Mouse (Mus musculus) brain, embryonic 18.5 days (tissue): Measurements from ENCODE around the gene Ccnd3.

Experiments used
- DNase-seq: peaks from one replicate; pipeline ENCODE4 v3.0.0-alpha.2; 2012; ENCODE audit warnings: low read depth, low spot score

Ccnd3 gene

DNA sequence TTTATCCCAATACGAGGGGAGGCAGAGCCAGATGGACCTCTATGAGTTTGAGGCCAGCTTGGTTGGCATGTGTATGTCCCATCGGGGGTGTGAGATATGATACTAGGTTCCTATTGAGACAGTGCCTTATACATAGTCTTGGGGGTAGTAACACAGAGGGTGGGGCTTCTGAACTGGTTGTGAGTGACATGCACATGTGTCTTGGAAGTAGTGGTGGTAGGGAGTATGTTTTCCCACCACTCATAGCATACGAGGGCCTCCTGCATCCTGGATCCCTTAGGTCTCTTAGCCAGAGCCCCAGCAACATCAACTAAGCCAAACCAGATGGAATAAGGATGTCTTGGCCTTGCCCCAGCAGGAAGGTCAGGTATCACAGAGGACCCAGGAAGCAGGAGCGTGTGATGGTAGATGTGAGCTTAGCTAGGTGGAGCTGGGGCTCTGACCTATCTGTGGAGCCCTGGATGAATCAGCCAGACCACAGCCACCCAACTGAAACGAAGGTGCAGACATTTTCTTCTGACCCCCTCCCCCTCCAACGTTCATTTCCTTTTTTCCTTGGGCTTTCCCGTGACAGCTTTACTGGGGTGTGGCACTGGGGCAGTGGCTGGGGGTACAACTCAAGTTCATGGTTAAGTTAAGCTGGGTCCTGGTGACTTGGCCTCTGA lies 10.5 kb downstream of the Ccnd3 start:
- DNase-seq: no peak

DNA sequence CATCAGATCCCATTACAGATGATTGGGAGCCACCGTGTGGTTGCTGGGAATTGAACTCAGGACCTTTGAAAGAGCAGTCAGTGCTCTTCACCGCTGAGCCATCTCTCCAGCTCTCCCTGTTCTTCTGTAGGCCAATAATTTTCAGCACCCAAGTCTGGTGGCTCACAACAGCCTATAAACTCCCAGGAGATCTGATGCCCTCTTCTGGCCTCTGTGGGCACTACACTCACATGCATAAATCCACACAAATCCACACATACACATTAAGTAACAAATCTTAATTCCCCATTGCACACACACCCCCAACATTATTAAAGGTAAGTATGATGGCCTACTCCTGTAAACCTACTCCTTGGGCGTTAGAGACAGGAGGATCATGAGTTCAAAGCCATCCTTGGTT lies 11.4 kb downstream of the Ccnd3 start:
- no peak for DNase-seq

DNA sequence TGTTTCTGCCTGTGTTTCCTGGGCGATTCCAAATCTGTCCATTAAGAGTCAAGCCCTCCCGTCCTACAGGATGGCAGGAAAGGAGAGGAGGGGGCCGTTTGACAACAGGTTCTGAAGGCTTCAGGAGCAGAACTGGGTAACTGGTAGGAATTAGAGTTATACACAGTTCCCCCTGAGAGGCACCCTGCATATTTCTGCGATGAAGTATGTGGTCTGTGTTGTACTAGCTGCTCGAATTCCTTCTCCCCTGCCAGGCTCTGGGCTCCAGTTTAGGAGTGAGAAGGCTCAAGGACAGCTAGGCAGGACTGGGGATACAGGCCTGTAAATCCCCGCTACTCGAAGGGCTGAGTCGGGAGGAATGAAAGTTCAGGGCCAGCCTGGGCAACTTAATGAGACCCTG lies 13.4 kb downstream of the Ccnd3 start:
- no peak for DNase-seq

DNA sequence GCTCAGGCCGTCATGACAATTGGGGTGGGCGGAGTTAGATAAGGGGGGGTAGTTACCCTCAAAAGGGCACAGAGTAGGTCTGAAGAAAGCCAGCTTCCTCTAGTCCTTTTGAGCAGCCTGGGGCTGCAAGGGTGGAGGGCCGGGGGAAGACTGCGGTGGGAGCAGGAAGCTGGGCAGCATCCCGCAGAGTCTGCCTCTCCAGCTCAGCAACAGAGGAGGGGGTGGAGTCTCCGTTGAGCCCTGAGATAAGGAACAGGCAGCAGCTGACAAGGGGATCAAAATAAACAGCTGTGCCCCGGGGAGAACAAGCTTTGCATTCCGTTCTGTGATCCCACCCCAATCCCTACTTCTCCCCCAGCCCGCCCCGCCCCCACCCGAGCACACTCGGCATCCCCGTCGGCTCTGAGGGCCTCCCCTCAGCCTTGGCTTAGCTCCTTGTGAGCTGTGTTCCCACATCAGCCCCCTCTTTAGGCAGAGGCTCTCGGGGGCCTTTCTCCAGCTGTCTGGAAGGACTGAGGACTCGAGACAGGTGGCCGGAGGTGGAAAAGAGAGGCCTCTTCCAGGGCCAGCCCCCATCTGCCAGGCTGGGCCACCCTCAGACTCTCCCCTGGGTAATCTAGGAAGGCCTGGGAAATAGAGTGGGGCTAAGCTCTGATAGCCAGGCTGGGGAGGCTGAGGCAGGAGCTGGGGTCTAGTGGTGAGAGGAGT lies 16.9 kb downstream of the Ccnd3 start:
- no peak for DNase-seq

DNA sequence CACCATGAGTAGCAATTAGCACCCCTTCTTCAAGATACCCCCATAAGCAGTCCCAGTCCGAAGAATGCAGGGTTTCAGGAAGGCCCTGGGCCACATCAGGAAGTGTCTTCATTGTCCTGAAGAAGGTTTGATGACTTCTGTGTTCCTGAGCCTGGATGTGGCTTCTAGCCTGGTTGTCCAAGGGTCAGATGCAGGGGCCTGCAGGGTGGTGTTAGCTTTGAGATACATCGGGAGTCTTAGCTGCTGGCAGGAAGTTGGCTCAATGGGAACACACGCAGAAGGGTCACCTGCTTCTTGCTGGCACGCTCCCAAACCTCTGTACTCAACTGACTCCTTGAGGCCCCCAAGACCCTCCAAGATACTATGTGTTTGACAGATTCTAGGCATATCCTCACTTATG lies 17.7 kb downstream of the Ccnd3 start:
- no peak for DNase-seq

DNA sequence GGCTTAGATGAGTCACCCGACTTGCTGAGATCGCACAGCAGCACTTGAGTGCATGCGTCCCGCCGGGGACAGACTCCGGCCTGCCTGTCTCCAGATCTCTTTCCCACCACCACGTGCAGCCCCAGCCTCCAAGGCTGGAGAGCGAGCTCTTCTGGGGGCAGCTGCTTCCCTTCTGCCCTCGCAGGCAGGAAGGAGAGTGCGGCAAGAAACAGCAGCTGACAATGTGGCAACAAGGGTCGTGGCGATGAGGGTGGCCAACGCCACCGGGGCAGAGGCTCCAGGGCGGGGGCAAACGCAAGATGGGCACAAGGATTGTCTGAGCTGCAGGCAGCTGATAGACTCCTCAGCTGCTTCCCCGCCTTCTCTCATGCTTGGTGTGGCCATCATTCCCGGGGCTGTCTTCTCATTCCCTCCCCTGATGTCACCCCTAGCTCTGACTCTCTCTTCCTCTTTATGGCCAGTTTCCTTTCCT lies 18.4 kb downstream of the Ccnd3 start:
- no peak for DNase-seq

DNA sequence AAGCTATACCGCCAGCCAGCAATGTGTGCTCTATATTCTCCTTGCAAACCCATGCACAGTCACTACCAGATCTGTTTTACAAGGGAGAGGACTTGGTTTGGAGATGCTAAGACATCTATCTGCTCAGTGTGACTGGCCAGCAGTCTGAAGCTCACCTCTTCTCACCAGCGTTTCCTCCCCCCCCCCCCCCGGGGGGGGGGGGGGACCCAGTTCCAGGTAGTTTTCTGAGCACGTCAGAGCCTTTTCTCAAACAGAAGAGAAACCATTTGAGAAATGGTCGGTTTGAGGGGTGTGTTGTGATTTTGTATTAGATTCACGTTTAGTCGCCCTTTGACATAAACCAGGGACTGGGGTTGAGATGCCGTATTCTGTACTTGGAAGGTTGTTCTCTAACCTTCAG lies 19.2 kb downstream of the Ccnd3 start:
- no peak for DNase-seq

DNA sequence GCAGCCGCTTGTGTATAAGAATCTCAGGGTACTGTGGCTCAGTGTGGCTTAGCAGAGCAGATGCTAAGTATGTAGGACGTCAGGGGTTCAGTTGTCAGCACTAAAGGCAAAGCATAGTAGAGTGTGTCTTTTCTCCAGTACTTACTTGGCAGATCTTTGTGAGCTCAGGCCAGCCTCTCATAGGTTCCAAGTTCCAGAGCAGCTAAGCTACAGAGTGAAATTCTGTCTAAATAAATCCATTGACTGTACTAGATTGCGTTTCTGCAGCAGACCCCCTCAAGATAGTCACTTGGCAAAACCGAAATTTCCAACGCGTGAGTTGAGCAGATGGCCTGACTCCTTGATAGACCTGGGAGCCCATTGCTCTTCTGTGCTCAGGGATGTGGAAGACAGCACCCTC lies 20.1 kb downstream of the Ccnd3 start:
- DNase-seq: no peak

DNA sequence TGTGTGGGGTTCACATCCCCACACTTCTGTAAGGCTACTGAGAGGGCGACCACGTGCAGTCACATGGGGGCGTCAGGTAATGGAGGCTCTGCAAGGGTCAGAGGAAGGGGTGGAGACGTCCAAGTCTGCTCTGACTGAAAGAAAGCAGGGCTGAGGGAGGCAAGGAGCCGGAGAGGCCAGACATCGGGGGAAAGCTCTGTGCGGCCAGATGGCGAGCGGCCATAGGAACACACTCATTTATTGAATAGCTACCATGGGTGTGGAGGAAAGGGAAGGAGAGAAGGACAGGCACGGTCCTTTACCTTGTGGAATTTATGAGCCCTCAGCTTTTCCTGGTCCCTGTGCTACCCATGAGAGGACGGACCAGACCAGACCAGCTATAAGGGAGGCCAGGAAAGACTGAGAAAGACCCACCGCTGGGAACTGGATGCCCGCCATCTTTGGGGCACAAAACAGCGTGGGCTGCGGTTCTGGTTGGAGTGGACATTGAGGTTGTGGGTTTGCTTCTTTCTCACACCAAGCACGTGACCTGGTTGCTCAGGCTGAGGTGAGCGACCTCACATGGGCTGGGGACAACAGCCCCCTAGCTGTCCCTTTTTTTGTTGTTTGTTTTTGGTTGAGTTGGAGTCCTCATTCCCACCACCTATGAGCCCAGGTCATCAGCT lies 22.1 kb downstream of the Ccnd3 start:
- DNase-seq: no peak

DNA sequence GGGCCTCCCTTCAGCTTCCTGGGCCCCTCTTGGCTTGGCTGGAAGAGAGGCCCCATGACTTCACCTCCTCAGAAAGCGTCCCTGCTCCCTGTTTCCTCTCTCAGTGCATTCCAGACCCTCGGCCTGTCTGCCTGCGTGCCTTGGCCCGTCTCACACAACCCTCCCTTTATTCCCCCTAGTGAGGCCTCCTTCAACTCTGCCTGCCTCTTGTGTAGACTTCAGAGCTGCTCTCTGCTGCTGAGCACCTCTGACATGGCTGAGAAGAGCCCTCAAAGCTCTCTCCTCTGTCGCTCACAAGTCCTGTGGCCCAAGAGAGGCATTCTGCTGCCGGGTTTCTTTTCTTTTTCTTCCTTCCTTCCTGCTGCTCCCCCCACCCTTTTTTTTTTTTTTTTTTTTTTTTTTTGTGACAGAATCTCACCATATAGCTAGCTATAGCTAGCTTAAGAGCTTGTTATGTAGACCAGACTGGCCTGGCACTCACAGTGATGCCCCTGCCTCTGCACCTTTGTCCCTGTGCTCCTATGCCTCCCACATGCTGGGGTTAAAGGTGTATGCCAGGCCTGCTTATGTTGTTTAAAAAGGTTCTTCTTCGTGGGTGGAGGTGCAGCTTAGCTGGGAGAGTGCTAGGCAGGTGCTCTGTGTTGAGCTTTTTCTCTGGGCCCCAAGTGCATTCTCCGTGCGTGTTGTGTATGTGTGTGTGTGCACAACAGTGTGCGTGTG lies 22.9 kb downstream of the Ccnd3 start:
- no peak for DNase-seq

DNA sequence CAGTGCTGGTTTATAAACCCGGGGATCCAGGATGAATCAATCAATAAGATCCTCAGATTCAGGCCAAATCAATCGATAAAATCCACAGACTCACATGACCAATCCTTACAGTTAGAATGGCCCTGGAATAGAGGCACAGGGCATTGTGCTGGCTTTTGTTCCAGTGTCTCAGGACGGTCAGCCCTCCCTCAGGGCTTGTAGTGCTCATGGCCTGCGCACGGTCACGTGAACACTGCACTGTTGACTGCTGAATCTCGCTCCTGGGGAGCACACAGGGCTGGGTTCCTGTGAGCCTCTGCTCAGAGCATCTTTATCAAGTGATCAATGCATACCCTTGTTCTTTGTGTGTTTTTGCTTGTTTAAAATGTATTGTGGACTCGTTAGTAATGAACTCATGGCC lies 24.1 kb downstream of the Ccnd3 start:
- no peak for DNase-seq

DNA sequence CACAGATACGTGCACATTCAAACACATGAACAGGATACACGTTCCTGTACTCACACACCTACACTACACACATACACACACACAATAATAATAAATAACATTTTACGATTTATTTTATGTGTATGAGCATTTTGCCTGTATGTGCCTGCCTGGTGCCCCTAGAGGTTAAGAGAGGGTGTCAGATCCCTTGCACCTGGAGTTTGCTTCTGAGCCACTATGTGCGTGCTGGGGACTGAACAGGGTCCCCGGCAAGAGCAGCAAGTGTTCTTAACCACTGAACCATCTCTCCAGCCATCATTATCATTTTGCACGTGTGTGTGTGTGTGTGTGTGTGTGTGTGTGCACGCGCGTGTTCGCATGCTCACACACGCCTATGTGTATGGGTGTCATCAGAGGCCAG lies 24.7 kb downstream of the Ccnd3 start:
- no peak for DNase-seq

DNA sequence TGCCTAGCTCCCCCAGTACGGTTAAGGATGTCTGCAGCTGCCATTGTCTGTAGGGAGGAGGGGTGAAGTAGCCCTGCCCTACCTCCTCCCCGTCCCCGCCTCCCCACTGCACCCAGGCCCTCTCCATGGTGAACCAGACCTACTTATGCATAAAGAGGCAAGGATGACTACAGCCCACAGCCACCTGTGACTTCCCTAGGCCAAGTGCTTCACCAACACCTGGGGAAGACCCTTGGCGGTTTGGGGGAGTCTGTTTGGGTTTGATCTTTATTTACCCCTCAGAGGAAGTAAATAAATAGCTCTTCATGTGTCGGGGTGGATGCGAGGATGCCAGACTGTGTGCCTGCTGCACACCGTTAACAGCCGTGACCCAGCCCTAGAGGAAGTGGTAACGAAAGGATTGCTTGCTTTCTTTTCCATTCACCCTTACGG lies 26.6 kb downstream of the Ccnd3 start:
- no peak for DNase-seq

DNA sequence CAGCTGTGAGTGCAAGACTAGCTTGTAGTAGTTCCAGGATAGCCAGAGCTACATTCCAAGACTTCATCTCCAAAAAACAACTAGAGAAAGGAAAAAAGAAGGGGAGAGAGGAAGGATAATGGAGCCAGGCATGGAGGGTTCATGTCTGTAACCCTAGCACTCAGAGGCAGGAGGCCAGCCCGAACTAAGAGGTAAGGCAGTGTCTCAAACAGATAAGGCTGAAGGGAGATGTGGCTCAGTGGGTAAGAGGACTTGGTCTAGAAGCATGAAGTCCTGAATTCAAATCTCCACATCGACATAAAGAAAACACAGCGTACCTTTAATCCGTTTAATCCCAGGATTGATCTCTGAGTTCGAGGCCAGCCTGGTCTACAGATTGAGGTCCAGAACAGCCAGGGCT lies 27.5 kb downstream of the Ccnd3 start:
- DNase-seq: no peak

DNA sequence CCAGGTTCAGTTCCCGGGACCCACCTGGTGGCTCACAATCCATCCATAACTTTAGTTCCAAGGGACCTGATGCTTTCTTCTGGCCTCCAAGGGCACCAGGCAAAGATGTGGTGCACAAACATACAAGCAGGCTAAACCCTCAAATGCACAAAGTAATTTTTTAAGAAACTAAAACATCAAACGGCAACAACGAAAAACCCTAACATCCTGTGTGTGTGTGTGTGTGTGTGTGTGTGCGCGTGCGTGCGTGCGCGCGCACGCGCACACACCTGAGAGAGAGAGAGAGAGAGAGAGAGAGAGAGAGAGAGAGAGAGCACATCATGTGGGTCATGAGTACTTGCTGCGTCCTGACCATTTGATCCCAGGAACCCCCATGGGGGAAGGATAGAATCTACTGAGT lies 28.8 kb downstream of the Ccnd3 start:
- DNase-seq: no peak

DNA sequence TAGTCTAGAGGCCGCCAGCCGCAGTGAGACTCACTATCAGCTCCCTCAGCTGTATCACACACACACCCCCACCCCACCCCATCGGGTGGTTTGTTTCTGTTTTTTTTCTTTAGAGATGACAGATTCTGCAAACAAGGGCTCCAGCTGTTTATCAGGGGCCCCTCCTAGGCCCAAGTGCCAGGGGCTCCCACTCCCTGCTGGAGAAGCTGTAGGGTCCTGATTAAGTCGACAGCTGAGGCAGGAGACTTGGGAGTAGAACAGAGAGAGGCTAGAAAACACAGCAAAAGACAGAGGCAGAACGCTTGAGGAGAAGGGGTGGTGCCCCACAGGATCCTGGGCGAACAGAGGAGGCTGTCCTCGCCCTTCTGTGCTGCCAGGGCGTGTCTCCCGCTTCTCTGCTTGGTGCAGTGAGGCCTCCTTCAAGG lies 31.0 kb downstream of the Ccnd3 start:
- DNase-seq: no peak

DNA sequence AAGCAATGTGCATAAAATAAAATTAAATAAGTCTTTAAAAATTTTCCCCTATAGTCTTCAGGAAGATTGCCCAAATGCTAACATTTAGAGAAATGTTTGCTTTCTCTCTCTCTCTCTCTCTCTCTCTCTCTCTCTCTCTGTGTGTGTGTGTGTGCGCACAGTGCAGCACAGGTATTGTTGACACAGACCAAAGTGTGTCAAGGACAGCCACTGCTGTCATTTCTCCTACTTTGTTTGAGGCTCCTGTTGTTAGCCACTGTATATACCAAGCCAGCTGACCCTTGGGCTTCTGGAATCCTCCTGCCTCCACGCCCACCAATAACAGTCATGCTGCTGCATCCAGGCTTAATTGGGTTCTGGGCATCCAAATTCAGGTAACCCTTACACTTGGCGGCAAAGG lies 33.2 kb downstream of the Ccnd3 start:
- no peak for DNase-seq

DNA sequence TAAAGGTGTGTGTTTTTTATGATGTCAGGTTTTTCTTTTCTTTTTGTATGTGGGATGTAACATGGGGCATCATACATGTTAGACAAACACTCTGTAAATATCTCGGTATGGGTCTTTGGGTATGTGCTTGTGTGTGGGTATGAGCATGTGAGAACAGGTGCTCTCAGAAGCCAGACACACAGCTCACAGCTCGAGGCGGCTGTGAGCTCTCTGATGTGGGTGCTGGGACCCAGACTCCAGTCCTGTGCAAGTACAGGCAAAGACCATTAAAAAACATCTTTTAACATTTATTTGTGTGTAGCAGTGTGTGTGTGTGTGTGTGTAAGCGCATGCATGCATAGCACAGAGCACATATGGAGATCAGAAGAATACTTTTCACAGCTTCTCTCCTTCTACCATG lies 34.3 kb downstream of the Ccnd3 start:
- DNase-seq: no peak

DNA sequence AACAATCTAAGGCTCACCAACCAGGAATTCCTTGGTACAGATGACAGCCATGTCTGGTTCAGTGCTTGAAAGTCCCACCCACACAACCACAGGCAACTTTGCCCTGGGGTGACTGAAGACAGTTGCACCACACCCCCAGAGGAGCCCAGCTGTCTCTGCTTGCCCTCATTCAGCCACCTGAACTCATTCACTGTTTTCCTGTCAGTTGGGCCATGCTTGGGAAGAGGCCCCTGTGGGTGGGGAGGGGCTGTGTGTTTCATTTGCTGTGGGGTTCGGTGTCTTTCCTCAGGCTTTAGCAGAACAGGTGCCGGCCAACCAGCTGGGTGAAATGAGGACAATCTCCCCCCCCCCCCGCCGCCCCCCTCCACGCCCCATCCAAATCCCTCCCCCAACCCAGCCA lies 37.2 kb downstream of the Ccnd3 start:
- no peak for DNase-seq

DNA sequence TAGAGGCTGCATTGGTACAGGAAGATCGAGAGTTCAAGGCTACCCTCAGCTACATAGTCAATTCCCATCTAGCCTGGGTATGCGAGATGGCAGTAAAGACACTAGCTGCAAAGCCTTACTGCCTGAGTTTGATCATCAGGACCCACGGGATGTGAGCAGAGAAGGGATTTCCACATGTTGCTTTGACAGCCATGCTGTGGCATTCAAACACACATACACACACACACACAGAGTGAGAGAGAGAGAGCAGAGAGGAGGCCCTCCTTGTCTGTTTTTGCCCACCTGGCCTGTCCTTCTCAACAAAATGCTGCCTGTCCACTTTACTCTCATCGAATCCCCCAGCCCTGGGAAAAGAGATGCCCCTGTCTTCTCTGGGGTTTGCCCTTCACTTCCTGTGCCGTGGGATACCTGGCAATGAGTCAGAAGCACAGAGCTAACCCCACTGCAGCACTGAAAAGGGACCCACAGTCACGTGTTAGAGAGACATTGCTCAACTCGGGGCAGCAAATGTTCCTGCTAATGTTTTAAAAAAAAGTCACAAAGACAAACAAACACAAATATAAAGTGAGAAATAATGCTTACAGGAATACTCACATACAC lies 38.3 kb downstream of the Ccnd3 start:
- no peak for DNase-seq

DNA sequence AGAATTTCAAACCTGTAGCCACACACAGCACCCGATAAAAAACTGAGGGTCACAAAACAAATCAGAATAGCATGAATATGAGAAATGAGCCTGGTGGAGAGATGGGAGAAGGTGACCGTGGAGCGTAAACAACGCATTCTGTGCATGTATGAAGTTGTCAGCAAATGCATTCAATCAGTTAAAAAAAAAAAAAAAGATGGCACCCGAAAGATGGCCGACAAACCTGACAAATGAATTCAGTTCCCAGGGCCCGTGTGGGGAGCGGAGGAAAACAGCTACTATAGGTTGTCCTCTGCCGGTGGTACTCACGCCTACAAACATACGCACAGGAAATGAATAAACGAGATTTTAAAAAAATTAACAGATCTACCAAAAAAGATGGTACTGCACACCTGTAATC lies 40.3 kb downstream of the Ccnd3 start:
- DNase-seq: no peak

DNA sequence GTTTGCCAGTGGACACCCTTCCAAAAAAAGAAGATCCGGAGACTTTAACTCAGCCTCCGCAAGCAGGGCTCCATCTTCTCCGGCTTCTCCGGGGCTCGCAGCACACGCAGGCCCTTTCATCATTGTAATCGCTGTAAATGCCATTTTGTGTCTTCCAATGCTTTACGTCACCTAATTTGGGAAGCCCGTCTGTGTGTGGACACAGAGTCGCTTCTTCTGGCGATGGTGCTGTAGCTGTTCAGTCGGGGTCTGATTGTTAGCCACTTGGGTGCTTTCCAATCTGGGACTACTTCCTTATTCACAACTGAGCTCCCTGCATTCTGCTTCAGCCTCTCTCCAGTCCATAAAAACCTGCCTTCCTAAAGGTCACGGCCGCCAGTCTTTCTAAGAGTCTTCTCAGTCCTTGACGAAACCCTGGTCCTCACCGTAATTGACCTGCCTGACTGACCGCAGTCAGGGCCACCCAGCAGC lies 41.0 kb downstream of the Ccnd3 start:
- DNase-seq: peak; percentile 18
